Mouse (Mus musculus) olfactory bulb, adult 2 months (tissue): ENCODE measurements around the gene Phkg2. TPM values are rescaled to one million over a fixed set of nuclear protein-coding genes. Genes with fewer than 3 reads are reported as not detected.
"Not testable (repeated sequence)": the region's sequence is repeated elsewhere in the genome, so short reads cannot be mapped to it uniquely, and the experiment has no call there.

Source experiments
- H3K27ac ChIP-seq: fragments of 200-500 bp; 2 replicates; pipeline ENCODE4 v1.5.1; 2012; ENCODE audit warnings: low read depth, low read length; ENCODE audit not compliant: insufficient read depth
- H3K4me1 ChIP-seq: fragments of 200-500 bp; 2 replicates; pipeline ENCODE4 v1.6.1; 2012; ENCODE audit warnings: low read length; ENCODE audit not compliant: control insufficient read depth, insufficient read depth
- H3K4me3 ChIP-seq: fragments of 200-500 bp; 2 replicates; pipeline ENCODE4 v1.5.1; 2012; ENCODE audit warnings: mild to moderate bottlenecking, low read depth, low read length, moderate library complexity; ENCODE audit not compliant: insufficient read depth
- CTCF ChIP-seq: fragments of 200-500 bp; IDR thresholded peaks from 2 replicates; pipeline ENCODE4 v1.5.1; 2012; ENCODE audit warnings: low read depth, mild to moderate bottlenecking, low read length, moderate library complexity; ENCODE audit not compliant: insufficient read depth
- POLR2A ChIP-seq: fragments of 200-500 bp; IDR thresholded peaks from 2 replicates; pipeline ENCODE4 v1.6.1; 2012; ENCODE audit warnings: mild to moderate bottlenecking, low read depth, low read length, moderate library complexity; ENCODE audit not compliant: insufficient read depth
- WGBS: fragments of 180-500 bp; shearing (Covaris S2); methylation state at CpG from one replicate; pipeline ENCODE4 v1.1.7; 2018; 5-methylcytosine and 5-hydroxymethylcytosine counted together
- polyA plus RNA-seq: library from polyadenylated mRNA; stranded (reverse); fragments of >200 nt; gene quantifications from 2 replicates; pipeline ENCODE4 v1.2.4, GENCODE M21; 2012; ENCODE audit warnings: low replicate concordance; ENCODE audit not compliant: missing spikeins, insufficient read depth, insufficient read length

Gene Phkg2
- polyA plus RNA-seq, 1 experiment, result not detected

DNA sequence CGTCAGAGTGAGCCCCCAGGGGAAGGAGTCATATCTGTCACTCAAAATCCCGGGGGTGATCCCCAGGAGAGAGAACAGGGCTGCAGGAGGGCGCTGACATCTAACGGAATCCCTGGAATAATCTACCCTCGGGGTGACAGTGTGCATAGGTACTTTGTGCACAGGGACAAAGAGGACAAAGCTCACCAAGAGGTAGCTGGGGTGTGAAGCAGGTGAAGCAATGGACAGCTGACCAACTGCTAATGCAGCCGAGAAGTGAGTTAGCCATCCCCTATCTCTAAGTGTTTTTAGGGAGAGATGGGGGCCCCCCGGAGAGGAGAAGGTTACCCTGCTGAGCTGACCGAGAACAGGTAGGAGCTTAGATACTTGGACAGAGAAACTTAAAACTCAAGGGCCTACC is 41.0 kb downstream of the Phkg2 start:
- Histone ChIP-seq H3K27ac (no peak overlapping the region), H3K4me1 (peaks cover 20% of the 10 kb centered on the region), H3K4me3 (peak overlapping the region; percentile 95)
- TF ChIP-seq CTCF (no peak), POLR2A (no peak)
- WGBS, result 15% methylated on average over 8 of the region's 8 CpGs

DNA sequence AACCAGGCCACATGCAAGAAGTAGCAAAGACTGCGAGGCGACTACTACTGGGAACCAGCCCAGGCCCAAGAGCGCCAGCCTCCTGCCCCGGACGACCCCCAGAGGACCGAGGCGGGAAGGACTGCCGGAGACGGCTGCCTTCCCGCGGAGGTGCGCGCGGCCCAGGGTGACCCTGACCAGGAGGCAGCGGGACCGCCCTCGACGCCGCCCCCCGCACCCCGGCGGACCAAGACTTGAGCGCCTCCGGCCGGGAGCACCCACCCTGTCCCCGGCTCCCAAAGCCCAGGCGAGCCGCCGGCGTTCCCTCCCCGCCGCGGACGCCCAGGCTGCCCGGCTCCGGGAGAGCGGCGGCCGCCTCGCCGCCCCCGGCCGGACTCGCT is 41.4 kb downstream of the Phkg2 start:
- Histone ChIP-seq H3K27ac (no peak overlapping the region), H3K4me3 (peak overlapping the region; percentile 95), H3K4me1 (peaks cover 20% of the 10 kb centered on the region)
- under 1% methylated on average over 44 of the region's 44 CpGs for WGBS
- no peak for TF ChIP-seq CTCF
- TF ChIP-seq POLR2A, result no peak

GRCm38 (mm10) chr7:127614891-127615843 is 42.0 kb downstream of the Phkg2 start, which contains the start of gene Zfp629:
Gene Zfp629, minus strand, starts transcription at chr7:127615797.
- Histone ChIP-seq H3K4me1 (peaks cover 20% of the 10 kb centered on the region), H3K4me3 (peak within 1 kb of the TSS; percentile 95), H3K27ac (peak within 1 kb of the TSS; percentile 74)
- 2% methylated on average over 41 of the region's 50 CpGs for WGBS
- no peak for TF ChIP-seq POLR2A
- no peak for TF ChIP-seq CTCF

DNA sequence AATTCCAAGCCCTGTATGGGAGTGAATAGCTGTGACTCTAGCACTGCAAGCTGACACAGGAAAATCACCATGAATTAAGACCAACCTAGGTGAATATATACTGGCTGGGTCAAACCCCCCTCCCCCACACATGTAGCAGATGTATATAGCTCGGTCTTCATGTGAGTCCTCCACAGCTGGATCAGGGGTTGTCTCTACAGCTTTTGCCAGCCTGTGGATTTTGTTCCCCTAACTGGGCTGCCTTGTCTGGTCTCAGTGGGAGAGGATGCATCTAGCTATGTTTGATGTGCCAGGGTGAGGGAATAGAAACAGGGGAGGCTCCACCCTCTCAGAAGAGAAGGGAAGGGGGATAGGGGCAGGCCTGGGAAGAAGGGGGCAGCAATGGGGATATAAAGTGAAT is 43.2 kb downstream of the Phkg2 start:
- no peak overlapping the region for H3K27ac ChIP-seq
- TF ChIP-seq POLR2A (no peak), CTCF (no peak)
- peaks cover 20% of the 10 kb centered on the region for H3K4me1 ChIP-seq
- H3K4me3 ChIP-seq, result no peak overlapping the region
- WGBS, result 21% methylated on average over 1 of the region's 1 CpGs

- Histone ChIP-seq H3K4me1 (peaks cover 20% of the 10 kb centered on the region), H3K4me3 (no peak overlapping the region), H3K27ac (no peak overlapping the region)
- 57% methylated on average over 1 of the region's 1 CpGs for WGBS
- no peak for TF ChIP-seq POLR2A
- TF ChIP-seq CTCF, result no peak
These were observed 43.7 kb downstream of the Phkg2 start for GRCm38 (mm10) chr7:127616881-127617280.

DNA sequence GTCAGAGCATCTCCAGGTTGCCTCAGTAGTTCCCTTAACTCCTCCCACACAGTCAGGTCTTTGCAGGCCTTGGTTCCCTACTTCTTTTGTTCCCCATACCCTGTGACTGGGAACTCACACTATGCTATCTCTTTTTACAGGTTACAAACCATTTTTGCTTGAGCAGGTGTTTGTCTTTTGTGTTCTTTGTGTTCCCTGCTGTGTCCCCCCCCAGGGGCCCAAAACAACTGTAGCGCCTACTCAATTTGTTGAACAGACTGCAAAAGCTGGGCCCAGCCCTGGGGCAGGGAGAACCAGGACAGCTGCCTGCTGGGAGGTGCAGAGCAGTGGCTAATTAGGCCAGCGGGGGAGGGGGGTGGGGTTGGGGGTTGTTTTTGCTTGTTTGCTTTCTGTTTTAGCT is 44.8 kb downstream of the Phkg2 start:
- Histone ChIP-seq H3K4me1 (peaks cover 20% of the 10 kb centered on the region), H3K4me3 (no peak overlapping the region), H3K27ac (no peak overlapping the region)
- WGBS, result 16% methylated on average over 2 of the region's 2 CpGs
- TF ChIP-seq CTCF (no peak), POLR2A (no peak)

GRCm38 (mm10) chr7:127618402-127618801 is 45.3 kb downstream of the Phkg2 start:
- not testable (repeated sequence) for H3K4me3 ChIP-seq, H3K27ac ChIP-seq
- H3K4me1 ChIP-seq, result peaks cover 17% of the 10 kb centered on the region
- 77% methylated on average over 7 of the region's 8 CpGs for WGBS

- no peak overlapping the region for H3K4me3 ChIP-seq
- TF ChIP-seq CTCF, result no peak
- no peaks in the 10 kb centered on the region for H3K4me1 ChIP-seq
- WGBS, result 98% methylated on average over 7 of the region's 7 CpGs
- H3K27ac ChIP-seq, result no peak overlapping the region
These were observed 52.9 kb downstream of the Phkg2 start for GRCm38 (mm10) chr7:127626039-127626438.

DNA sequence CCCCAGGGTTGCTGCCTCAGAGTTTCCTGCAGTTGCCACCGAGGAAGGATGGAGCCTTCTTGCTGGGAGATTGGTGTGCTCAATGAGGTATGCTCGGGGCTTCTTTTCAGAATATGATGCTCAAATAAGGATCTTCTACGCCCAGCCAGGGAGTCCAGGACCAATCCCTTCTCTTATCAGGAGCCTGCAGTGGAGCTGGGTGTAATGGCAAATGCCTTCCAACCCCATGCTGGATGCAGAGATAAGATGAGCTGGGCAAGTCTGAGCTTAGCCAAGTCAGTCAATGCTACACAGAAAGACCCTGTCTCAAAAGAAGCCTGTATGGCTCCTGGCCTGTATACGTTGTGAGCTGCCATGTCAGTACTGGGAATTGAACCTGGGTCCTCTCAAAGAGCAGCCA is 53.3 kb downstream of the Phkg2 start:
- Histone ChIP-seq H3K27ac (no peak overlapping the region), H3K4me3 (no peak overlapping the region), H3K4me1 (no peaks in the 10 kb centered on the region)
- WGBS, result 94% methylated on average over 4 of the region's 4 CpGs
- TF ChIP-seq POLR2A, result no peak
- TF ChIP-seq CTCF, result no peak
